Mouse (Mus musculus) intestine, embryonic 16.5 days (tissue): Measurements from ENCODE around the gene Capn3. TPM values are rescaled to one million over a fixed set of nuclear protein-coding genes. Genes with fewer than 3 reads are reported as not detected.

Experiments used
- ATAC-seq: fragments of 200-750 bp; cut with Nextera tagmentation; 2 replicates; pipeline ENCODE4 v1.8.0; 2017; ENCODE audit warnings: moderate TSS enrichment, moderate library complexity
- H3K27ac ChIP-seq: fragments of 300-500 bp; sonication (generic); 2 replicates; pipeline ENCODE4 v1.5.1; 2014; ENCODE audit warnings: mild to moderate bottlenecking, low read length
- H3K27me3 ChIP-seq: fragments of 300-500 bp; sonication (generic); replicated peaks from 2 replicates; pipeline ENCODE4 v1.6.1; 2014; ENCODE audit warnings: low read length, control low read depth, mixed read lengths; ENCODE audit not compliant: control insufficient read depth, insufficient read depth
- H3K36me3 ChIP-seq: fragments of 300-500 bp; sonication (generic); 2 replicates; pipeline ENCODE4 v1.6.1; 2014; ENCODE audit warnings: low read length, control low read depth; ENCODE audit not compliant: control insufficient read depth, insufficient read depth
- H3K4me1 ChIP-seq: fragments of 300-500 bp; sonication (generic); 2 replicates; pipeline ENCODE4 v1.6.1; 2014; ENCODE audit warnings: low read length, control low read depth, mixed read lengths; ENCODE audit not compliant: control insufficient read depth, insufficient read depth
- H3K4me2 ChIP-seq: fragments of 300-500 bp; sonication (generic); 2 replicates; pipeline ENCODE4 v1.6.1; 2014; ENCODE audit warnings: low read depth, low read length, control low read depth
- H3K4me3 ChIP-seq: fragments of 300-500 bp; sonication (generic); 2 replicates; pipeline ENCODE4 v1.5.1; 2014; ENCODE audit warnings: mild to moderate bottlenecking, low read length
- H3K9ac ChIP-seq: fragments of 300-500 bp; sonication (generic); 2 replicates; pipeline ENCODE4 v1.6.1; 2014; ENCODE audit warnings: low read depth, low read length
- H3K9me3 ChIP-seq: fragments of 300-500 bp; sonication (generic); 2 replicates; pipeline ENCODE4 v1.6.1; 2016; ENCODE audit warnings: low read length, control low read depth; ENCODE audit not compliant: control insufficient read depth
- WGBS: fragments of 180-500 bp; shearing (Covaris S2); extraction: QIAGEN DNeasy Blood & Tissue Kit; methylation state at CpG from one replicate; pipeline ENCODE4 v1.1.7; 2014; 5-methylcytosine and 5-hydroxymethylcytosine counted together
- polyA plus RNA-seq: library from polyadenylated mRNA; unstranded; fragments of >200 nt; fragmentation: Nextera tagmentation; extraction: Ambion mirVana; gene quantifications from 2 replicates; pipeline ENCODE4 v1.2.1, GENCODE M21; 2015

Gene Capn3
- 0.77 and 0.92 TPM in 2 replicates for polyA plus RNA-seq

- H3K4me3 ChIP-seq = no peak within 1 kb of the TSS
- H3K9me3 ChIP-seq = no peaks in the 10 kb centered on the region
- ATAC-seq = no peak
- H3K4me2 ChIP-seq = no peak within 1 kb of the TSS
- H3K36me3 ChIP-seq = no peaks in the 10 kb centered on the region
- H3K27me3 ChIP-seq = no peaks in the 10 kb centered on the region
- H3K27ac ChIP-seq = no peak within 1 kb of the TSS
- no peak within 1 kb of the TSS for H3K9ac ChIP-seq
- no peaks in the 10 kb centered on the region for H3K4me1 ChIP-seq
- WGBS = 74% methylated on average over 4 of the region's 4 CpGs
Measured at GRCm38 (mm10) chr2:120455719-120456118, at the start of gene Capn3. Gene Capn3, plus strand, starts transcription at chr2:120456019.

DNA sequence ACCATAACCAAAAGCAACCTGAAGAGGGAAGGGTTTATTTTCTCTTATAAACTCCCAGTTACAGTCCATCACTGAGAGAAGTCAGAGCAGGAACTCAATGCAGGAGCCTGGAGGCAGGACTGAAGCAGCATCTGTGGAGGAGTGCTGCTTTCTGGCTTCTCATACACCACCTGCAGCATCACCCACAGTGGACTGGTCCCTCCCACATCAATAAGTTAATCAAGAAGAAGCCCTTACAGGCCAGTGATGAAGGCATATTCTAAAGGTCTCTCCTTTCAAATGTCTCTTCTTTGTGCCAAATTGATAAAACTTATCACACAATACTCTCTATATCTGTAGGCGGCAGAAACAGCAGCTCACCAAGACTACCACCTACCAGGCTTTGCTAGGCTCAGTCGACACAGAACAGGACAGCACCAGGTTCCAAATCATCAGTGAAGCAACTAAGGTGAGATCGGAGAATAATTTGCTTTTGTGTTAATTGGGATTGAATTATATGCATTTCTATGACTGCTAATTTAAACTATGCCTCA, 44.7 kb upstream of the Capn3 start:
- Histone ChIP-seq H3K9ac (no peak overlapping the region), H3K4me3 (no peak overlapping the region), H3K27me3 (no peaks in the 10 kb centered on the region), H3K9me3 (no peaks in the 10 kb centered on the region), H3K27ac (no peak overlapping the region), H3K4me1 (no peaks in the 10 kb centered on the region), H3K36me3 (no peaks in the 10 kb centered on the region), H3K4me2 (no peak overlapping the region)
- ATAC-seq = no peak
- WGBS = 92% methylated on average over 3 of the region's 3 CpGs

DNA sequence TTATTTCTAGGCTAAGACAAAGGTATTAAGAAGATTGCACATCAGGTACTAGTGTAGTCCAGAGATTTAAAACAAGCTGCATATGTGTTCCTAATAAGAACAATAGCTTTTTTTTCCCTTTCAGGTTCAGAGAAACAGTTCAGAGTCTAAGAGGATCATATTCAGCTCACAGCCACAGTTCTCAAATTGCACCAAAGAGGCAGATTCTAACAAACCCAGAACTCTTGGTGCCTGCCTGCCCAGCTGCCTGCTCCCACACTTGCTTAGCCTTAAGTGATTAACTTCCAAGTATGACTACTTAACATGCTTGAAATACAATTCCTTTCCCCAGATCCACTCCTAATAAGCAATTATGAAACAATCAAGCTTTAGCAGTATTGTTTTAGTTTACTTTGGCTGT, 41.7 kb upstream of the Capn3 start:
- H3K4me1 ChIP-seq = no peaks in the 10 kb centered on the region
- H3K27me3 ChIP-seq = no peaks in the 10 kb centered on the region
- no peak overlapping the region for H3K4me2 ChIP-seq
- H3K36me3 ChIP-seq = no peaks in the 10 kb centered on the region
- no peak overlapping the region for H3K27ac ChIP-seq
- H3K9me3 ChIP-seq = no peaks in the 10 kb centered on the region
- no peak overlapping the region for H3K9ac ChIP-seq
- no peak overlapping the region for H3K4me3 ChIP-seq
- ATAC-seq = no peak

DNA sequence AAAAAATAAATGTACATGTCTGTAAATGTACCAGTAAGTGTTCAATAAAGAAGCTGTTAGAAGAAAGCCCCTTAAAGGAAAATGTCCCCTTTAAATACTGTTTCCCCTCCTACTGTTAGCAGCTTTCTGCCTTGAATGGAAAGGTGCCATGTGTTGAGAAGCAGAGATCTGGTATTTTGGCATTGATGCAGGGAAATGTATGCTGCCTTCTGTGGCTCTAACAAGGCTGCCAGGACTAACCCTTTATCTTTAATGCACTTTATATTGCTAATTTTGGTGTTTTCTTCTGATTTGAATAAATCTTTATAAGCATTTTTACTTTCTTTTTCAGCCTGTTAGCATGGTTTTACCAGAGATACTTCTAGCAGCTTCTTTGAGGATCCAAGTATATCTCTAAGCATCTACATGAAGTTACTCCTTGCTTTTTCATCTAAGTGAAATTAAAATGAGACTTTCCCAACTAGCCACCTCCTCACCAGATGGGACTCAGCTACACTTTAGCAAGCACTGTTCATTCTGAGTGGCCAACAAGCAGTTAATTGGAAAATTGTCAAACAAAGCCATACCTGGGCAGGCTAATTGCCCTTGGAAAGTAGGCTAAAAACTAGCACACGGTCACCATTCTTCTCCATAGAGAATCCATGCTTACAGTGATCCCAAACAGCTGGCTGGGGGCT, 40.9 kb upstream of the Capn3 start:
- Histone ChIP-seq H3K36me3 (no peaks in the 10 kb centered on the region), H3K4me2 (no peak overlapping the region), H3K4me3 (no peak overlapping the region), H3K9ac (no peak overlapping the region), H3K27me3 (no peaks in the 10 kb centered on the region), H3K9me3 (no peaks in the 10 kb centered on the region), H3K4me1 (no peaks in the 10 kb centered on the region), H3K27ac (no peak overlapping the region)
- ATAC-seq = no peak
- WGBS = 47% methylated on average over 1 of the region's 1 CpGs

GRCm38 (mm10) chr2:120424386-120424785, 31.4 kb upstream of the Capn3 start:
- Histone ChIP-seq H3K36me3 (no peaks in the 10 kb centered on the region), H3K4me2 (no peak overlapping the region), H3K9ac (no peak overlapping the region), H3K9me3 (no peaks in the 10 kb centered on the region), H3K27ac (no peak overlapping the region), H3K27me3 (no peaks in the 10 kb centered on the region), H3K4me3 (no peak overlapping the region), H3K4me1 (no peaks in the 10 kb centered on the region)
- whole genome bisulfite sequencing = 85% methylated on average over 5 of the region's 5 CpGs
- ATAC-seq = no peak

DNA sequence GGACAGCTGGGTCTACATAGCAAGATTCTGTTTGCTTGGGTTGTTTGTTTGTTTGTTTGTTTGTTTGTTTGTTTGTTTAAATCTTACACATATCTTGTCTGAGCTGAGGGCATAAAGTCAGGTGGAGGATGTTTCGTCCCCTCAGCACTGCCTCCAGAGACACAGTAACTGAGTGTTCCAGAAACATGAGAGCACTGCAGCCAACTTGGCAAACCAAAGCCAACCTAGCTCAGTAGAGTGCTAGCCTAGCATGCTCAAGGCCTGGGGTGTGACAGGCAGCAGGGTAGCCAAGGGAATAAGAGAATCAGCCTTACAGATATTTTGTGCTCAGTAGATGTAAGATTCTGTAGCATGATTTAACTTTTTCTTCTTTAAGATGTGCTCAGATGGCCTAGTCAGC, 11.3 kb upstream of the Capn3 start:
- ATAC-seq = no peak
- WGBS = 91% methylated on average over 1 of the region's 1 CpGs
- no peak overlapping the region for H3K4me2 ChIP-seq
- H3K36me3 ChIP-seq = no peaks in the 10 kb centered on the region
- H3K27me3 ChIP-seq = no peaks in the 10 kb centered on the region
- no peak overlapping the region for H3K4me3 ChIP-seq
- no peak overlapping the region for H3K9ac ChIP-seq
- no peak overlapping the region for H3K27ac ChIP-seq
- no peaks in the 10 kb centered on the region for H3K4me1 ChIP-seq
- no peaks in the 10 kb centered on the region for H3K9me3 ChIP-seq

GRCm38 (mm10) chr2:120446373-120446772, 9.4 kb upstream of the Capn3 start:
- 0 out of 2 replicates have a peak, but pooled peaks have one; percentile 23 for ATAC-seq
- H3K27ac ChIP-seq = no peak overlapping the region
- H3K4me3 ChIP-seq = no peak overlapping the region
- H3K27me3 ChIP-seq = no peaks in the 10 kb centered on the region
- no peak overlapping the region for H3K4me2 ChIP-seq
- WGBS = 80% methylated on average over 10 of the region's 10 CpGs
- no peaks in the 10 kb centered on the region for H3K9me3 ChIP-seq
- H3K36me3 ChIP-seq = no peaks in the 10 kb centered on the region
- no peaks in the 10 kb centered on the region for H3K4me1 ChIP-seq
- H3K9ac ChIP-seq = no peak overlapping the region

- Histone ChIP-seq H3K4me1 (no peaks in the 10 kb centered on the region), H3K27ac (no peak overlapping the region), H3K36me3 (no peaks in the 10 kb centered on the region), H3K9ac (no peak overlapping the region), H3K27me3 (no peaks in the 10 kb centered on the region), H3K4me2 (no peak overlapping the region), H3K9me3 (no peaks in the 10 kb centered on the region), H3K4me3 (no peak overlapping the region)
- 100% methylated on average over 1 of the region's 1 CpGs for WGBS
- no peak for ATAC-seq
Measured at GRCm38 (mm10) chr2:120447306-120447705, 8.5 kb upstream of the Capn3 start.

DNA sequence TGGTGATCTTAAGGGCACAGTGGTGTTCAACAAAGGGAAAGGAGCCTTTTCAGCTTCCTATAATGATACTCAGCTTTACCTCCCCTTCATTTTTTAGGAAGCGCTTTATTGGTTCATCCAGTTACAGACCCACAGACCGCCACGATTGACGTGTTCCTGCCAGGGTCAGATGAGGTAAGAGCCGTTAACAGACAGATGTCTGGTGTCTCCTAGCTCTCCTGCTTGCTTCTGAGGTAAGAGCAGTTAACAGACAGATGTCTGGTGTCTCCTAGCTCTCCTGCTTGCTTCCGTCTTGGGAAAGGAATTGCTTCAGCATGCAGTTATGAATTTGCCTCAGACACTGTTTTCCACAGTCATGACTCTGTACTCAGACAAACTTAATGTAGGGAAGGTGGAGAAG, 5.1 kb upstream of the Capn3 start:
- no peaks in the 10 kb centered on the region for H3K9me3 ChIP-seq
- H3K4me2 ChIP-seq = no peak overlapping the region
- no peaks in the 10 kb centered on the region for H3K27me3 ChIP-seq
- ATAC-seq = no peak
- no peak overlapping the region for H3K4me3 ChIP-seq
- 68% methylated on average over 6 of the region's 6 CpGs for WGBS
- H3K27ac ChIP-seq = no peak overlapping the region
- no peaks in the 10 kb centered on the region for H3K4me1 ChIP-seq
- H3K9ac ChIP-seq = no peak overlapping the region
- no peaks in the 10 kb centered on the region for H3K36me3 ChIP-seq

DNA sequence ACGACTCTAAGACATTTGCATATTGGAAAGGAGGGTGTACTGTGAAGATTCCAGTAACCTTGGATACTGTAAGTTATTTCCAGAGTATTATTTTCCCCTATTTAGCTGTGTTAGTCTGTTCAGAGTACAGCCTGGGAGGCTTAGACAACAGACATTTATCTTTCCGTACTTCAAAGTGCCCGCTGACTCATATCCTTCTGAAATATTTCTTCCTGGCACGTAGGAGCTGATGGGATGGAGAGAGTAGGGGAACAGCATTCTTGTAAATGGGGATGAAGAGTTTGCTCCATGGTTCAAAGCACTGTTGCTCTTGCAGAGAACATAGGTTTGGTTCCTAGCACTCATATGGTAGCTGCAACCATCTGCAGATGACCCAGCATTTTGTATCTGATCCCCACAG, 3.2 kb upstream of the Capn3 start:
- Histone ChIP-seq H3K4me2 (no peak overlapping the region), H3K27ac (no peak overlapping the region), H3K4me1 (no peaks in the 10 kb centered on the region), H3K36me3 (no peaks in the 10 kb centered on the region), H3K9me3 (no peaks in the 10 kb centered on the region), H3K4me3 (no peak overlapping the region), H3K9ac (no peak overlapping the region), H3K27me3 (no peaks in the 10 kb centered on the region)
- no peak for ATAC-seq
- WGBS = 67% methylated on average over 4 of the region's 4 CpGs
